Mouse (Mus musculus) spleen, adult 2 months (tissue): Measurements from ENCODE around the gene Olfr1086. TPM values are rescaled to one million over a fixed set of nuclear protein-coding genes. Genes with fewer than 3 reads are reported as not detected.
"Not testable (repeated sequence)": the region's sequence is repeated elsewhere in the genome, so short reads cannot be mapped to it uniquely, and the experiment has no call there.

ENCODE experiments used
- DNase-seq, 2 experiments: peaks; one replicate each; pipeline versions ENCODE4 v3.0.0 to v3.0.0-alpha.2; 2012 to 2021; ENCODE audit warnings: low spot score in 2 of 2, low read depth in 1 of 2
- H3K27ac ChIP-seq: fragments of 200-500 bp; 2 replicates; pipeline ENCODE4 v1.5.1; 2012; ENCODE audit warnings: low read length, inconsistent platforms; ENCODE audit not compliant: insufficient read depth
- H3K27me3 ChIP-seq: fragments of 200-500 bp; 2 replicates; pipeline ENCODE4 v1.6.1; 2012; ENCODE audit warnings: mild to moderate bottlenecking, moderate library complexity, low read length, inconsistent platforms; ENCODE audit not compliant: control insufficient read depth, insufficient read depth
- H3K36me3 ChIP-seq: fragments of 200-500 bp; 2 replicates; pipeline ENCODE4 v1.6.1; 2012; ENCODE audit warnings: mild to moderate bottlenecking, low read length, inconsistent platforms; ENCODE audit not compliant: control insufficient read depth, insufficient read depth
- H3K4me1 ChIP-seq: fragments of 200-500 bp; 2 replicates; pipeline ENCODE4 v1.6.1; 2011; ENCODE audit warnings: inconsistent platforms; ENCODE audit not compliant: control insufficient read depth, insufficient read depth, insufficient read length
- H3K4me3 ChIP-seq: fragments of 200-500 bp; 2 replicates; pipeline ENCODE4 v1.5.1; 2011; ENCODE audit warnings: mild to moderate bottlenecking, inconsistent platforms; ENCODE audit not compliant: insufficient read depth, insufficient read length; ENCODE audit errors: extremely low read depth
- CTCF ChIP-seq: fragments of 200-500 bp; IDR thresholded peaks from 2 replicates; pipeline ENCODE4 v1.5.1; 2011; ENCODE audit warnings: mild to moderate bottlenecking, inconsistent platforms; ENCODE audit not compliant: insufficient read depth, insufficient read length, insufficient replicate concordance; ENCODE audit errors: extremely low read depth
- POLR2A ChIP-seq: fragments of 200-500 bp; IDR thresholded peaks from 2 replicates; pipeline ENCODE4 v1.6.1; 2011; ENCODE audit warnings: low read depth, low read length, inconsistent platforms
- WGBS: fragments of 180-500 bp; shearing (Covaris S2); methylation state at CpG from one replicate; pipeline ENCODE4 v1.1.7; 2018; 5-methylcytosine and 5-hydroxymethylcytosine counted together
- polyA plus RNA-seq: library from polyadenylated mRNA; depleted of rRNA; stranded (reverse); fragments of >200 nt; gene quantifications from 2 replicates; pipeline ENCODE4 v1.2.3, GENCODE M21; 2012; rRNA removed

Gene Olfr1086
- polyA plus RNA-seq = not detected in 2 replicates

DNA sequence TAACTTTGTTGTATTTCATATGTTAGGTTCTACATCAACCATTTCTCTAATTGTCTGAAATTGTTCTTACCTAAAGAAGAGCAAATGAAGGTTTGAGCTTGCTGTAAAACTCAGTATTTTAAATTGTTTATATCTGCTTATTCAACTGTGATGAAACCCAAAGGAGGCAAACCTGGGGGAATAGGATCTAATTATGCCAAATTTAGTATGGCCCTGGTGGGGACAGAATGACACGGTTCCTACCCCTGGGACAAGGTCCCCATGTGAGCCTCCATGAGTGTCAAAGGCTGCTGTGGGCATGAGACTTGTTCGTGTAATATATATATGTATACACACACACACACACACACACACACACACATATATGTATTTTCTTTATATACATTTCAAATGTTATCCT is at the start of gene Olfr1086:
Gene Olfr1086 (minus strand): TSS at position 101 of the 400 bp plus-strand sequence.
- no peak for TF ChIP-seq CTCF
- TF ChIP-seq POLR2A = no peak
- no peaks in the 10 kb centered on the region for H3K36me3 ChIP-seq
- no peak within 1 kb of the TSS for H3K4me3 ChIP-seq
- DNase-seq = no peak
- H3K27me3 ChIP-seq = no peaks in the 10 kb centered on the region
- H3K27ac ChIP-seq = no peak within 1 kb of the TSS
- H3K4me1 ChIP-seq = no peaks in the 10 kb centered on the region
- 73% methylated on average over 2 of the region's 2 CpGs for whole genome bisulfite sequencing

GRCm38 (mm10) chr2:86698295-86698694 is 18.4 kb upstream of the Olfr1086 start, which contains the start of gene Olfr1087:
TSS of gene Olfr1087 (minus strand) at chr2:86698395.
- H3K27me3 ChIP-seq = no peaks in the 10 kb centered on the region
- no peak for TF ChIP-seq POLR2A
- no peak for TF ChIP-seq CTCF
- DNase-seq = no peak
- H3K36me3 ChIP-seq = no peaks in the 10 kb centered on the region
- no peak within 1 kb of the TSS for H3K27ac ChIP-seq
- H3K4me3 ChIP-seq = no peak within 1 kb of the TSS
- no peaks in the 10 kb centered on the region for H3K4me1 ChIP-seq

DNA sequence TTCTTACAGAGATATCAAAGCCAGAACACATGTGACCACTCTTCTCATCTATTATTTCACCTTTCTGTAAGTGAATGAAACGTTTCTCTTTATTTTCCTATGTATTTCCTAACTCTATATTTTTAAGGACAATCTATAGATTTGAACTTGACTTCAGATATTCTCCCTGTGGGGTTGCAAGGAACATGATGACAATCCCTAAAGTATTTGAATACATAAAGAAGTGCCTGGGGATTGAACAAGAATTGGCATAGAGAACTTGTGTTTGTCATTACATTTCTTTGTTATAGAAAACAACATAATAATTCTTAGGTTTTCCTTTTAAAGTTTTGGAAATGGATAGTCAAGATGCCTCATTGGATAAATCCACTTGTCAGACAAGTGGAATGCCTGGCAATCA is 18.0 kb downstream of the Olfr1086 start, which contains the start of gene Olfr1085:
Gene Olfr1085 (minus strand): TSS at position 101 of the 400 bp plus-strand sequence.
- WGBS = 17% methylated on average over 1 of the region's 1 CpGs
- no peaks in the 10 kb centered on the region for H3K36me3 ChIP-seq
- TF ChIP-seq POLR2A (no peak), CTCF (no peak)
- H3K27ac ChIP-seq = no peak within 1 kb of the TSS
- no peaks in the 10 kb centered on the region for H3K4me1 ChIP-seq
- H3K4me3 ChIP-seq = no peak within 1 kb of the TSS
- no peaks in the 10 kb centered on the region for H3K27me3 ChIP-seq
- DNase-seq = no peak

GRCm38 (mm10) chr2:86639625-86640024 is 40.3 kb downstream of the Olfr1086 start, which contains the start of gene Olfr1084:
TSS of gene Olfr1084 (minus strand) at chr2:86639725.
- not testable (repeated sequence) for H3K36me3 ChIP-seq, DNase-seq, H3K4me3 ChIP-seq, H3K27ac ChIP-seq, H3K4me1 ChIP-seq, H3K27me3 ChIP-seq
- WGBS = 82% methylated on average over 1 of the region's 1 CpGs

Other genes with a start within 250 kb of the Olfr1086 start
- gene Olfr1065, start 229.5 kb downstream of the Olfr1086 start, polyA plus RNA-seq = not detected in 2 replicates
- gene Olfr1066, start 223.8 kb downstream of the Olfr1086 start, polyA plus RNA-seq = not detected in 2 replicates
- gene Olfr228, start 192.7 kb downstream of the Olfr1086 start, polyA plus RNA-seq = not detected in 2 replicates
- not detected in 2 replicates for gene Olfr1076, start 171.6 kb downstream of the Olfr1086 start, polyA plus RNA-seq
- not detected in 2 replicates for gene Olfr1079, start 137.6 kb downstream of the Olfr1086 start, polyA plus RNA-seq
- not detected in 2 replicates for gene Olfr1080, start 121.9 kb downstream of the Olfr1086 start, polyA plus RNA-seq
- gene Olfr1082, start 81.1 kb downstream of the Olfr1086 start, polyA plus RNA-seq = not detected in 2 replicates
- not detected in 2 replicates for gene Olfr1084, start 40.4 kb downstream of the Olfr1086 start, polyA plus RNA-seq
- not detected in 2 replicates for gene Olfr1085, start 18.1 kb downstream of the Olfr1086 start, polyA plus RNA-seq
- gene Olfr1087, start 18.3 kb upstream of the Olfr1086 start, polyA plus RNA-seq = not detected in 2 replicates
- gene Olfr1089, start 53.6 kb upstream of the Olfr1086 start, polyA plus RNA-seq = not detected in 2 replicates
- not detected in 2 replicates for gene Olfr1090, start 78.9 kb upstream of the Olfr1086 start, polyA plus RNA-seq
- gene Olfr1093, start 102.4 kb upstream of the Olfr1086 start, polyA plus RNA-seq = not detected in 2 replicates
- gene Olfr141, start 129.9 kb upstream of the Olfr1086 start, polyA plus RNA-seq = not detected in 2 replicates
- gene Olfr1094, start 144.6 kb upstream of the Olfr1086 start, polyA plus RNA-seq = not detected in 2 replicates
- not detected in 2 replicates for gene Olfr1095, start 171.6 kb upstream of the Olfr1086 start, polyA plus RNA-seq
- not detected in 2 replicates for gene Gm13723, start 194.7 kb upstream of the Olfr1086 start, polyA plus RNA-seq
- not detected in 2 replicates for gene Olfr1097, start 212.1 kb upstream of the Olfr1086 start, polyA plus RNA-seq
- gene Olfr1098, start 244.5 kb upstream of the Olfr1086 start, polyA plus RNA-seq = not detected in 2 replicates